Mouse (Mus musculus): ENCODE results near the gene 9130023H24Rik.
A peak's percentile ranks its signal among the peaks of the same experiment; 100 is the strongest.

9130023H24Rik gene

DNA sequence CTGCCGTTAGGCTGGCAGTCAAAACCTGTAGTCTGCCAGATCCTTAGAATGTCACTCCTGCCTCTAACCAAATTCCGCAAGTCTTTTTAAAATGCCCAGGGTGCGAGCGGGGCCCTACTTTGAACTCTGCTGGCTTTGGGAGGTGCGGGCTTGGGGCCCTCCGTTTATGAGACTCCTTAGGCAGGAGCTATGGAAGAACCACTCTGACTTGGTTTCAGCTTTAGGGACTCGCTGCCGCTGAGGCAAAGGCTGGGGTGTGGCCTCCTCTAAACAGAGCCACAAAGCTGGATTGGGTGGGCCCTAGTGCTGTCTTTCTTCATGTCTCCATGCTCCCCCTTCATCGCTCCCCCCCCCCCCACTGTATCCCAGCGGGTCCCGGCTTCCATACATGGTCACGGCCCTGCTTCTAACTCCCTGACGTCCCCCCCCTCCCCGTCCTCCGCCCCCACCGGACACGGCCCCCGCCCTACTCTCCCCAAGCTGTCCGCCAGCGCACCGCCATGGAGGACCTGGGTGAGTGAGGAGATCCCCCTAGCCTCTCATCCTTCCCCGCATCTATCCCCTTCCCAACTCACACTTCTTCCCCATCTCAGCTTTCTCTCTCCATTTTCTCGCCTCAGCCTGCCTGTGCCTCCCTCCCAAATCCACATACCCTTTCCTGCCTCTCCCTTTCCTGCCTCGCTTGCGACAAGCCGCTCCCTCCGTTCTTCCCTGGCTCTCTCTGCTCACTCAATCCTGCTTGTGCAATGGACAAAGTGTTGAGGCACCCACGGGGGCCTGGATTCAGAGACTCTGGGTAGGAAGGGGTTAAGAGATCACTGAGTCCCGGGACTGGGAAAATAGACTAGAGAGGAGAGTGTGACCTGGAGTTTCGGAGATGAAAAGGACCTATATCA is 8.9 kb upstream of the 9130023H24Rik start, which contains the start of gene Tgfb1i1:
Tgfb1i1 (plus strand) TSS at position 317 of the 896 bp plus-strand sequence.
- DNase-seq (ENCODE audit: low spot score in 2 of 2): peak; percentile 24 to 35

DNA sequence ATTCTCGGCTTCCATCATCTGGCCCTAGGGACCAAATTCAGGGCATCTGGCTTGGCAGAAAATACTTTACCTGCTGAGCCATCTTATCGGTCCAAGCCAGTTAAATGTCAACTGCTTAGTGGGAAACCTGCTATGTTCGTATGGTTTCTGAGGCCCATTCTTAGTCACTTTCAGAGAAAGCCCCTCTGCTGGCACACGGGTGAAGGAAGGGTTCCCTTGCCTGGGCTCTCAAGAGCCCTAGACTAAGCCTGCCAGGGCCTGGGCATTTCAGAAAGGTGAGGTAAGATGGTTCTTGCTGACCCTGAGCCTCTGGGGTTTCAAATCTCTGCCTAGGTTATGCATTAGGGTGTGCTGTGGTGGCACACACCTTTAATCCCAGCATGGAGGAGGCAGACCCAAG is 7.7 kb upstream of the 9130023H24Rik start:
- no peak for DNase-seq (ENCODE audit: low spot score in 2 of 2)

DNA sequence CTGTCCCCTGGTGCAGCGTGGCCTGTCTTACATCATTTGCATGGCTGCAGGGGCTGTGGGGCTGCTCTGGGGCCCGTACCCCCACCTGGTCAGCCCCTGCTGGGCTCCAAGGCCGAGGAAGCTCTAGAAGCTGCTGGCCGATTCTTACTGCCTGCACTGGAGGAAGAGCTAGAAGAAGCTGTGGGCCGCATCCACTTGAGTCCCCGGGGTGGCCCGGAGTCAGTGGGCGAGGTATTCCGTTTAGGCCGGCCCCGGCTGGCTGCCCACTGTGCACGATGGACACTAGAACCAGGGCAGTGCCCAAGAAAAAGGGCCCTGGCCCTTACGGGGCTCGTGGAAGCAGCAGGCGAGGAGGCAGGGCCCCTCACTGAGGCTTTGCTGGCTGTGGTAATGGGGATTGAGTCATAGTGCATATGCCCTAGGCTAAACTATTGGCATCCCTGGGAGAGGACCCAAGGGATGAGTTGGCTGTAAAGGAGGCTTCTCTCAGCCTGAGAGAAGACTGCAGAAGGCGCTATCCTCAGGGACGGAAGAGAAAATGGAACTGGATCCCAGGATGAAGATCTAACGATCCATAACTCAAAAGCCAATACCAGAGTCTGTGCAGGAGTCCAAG is 6.7 kb upstream of the 9130023H24Rik start:
- no peak for DNase-seq (ENCODE audit: low spot score in 2 of 2)

DNA sequence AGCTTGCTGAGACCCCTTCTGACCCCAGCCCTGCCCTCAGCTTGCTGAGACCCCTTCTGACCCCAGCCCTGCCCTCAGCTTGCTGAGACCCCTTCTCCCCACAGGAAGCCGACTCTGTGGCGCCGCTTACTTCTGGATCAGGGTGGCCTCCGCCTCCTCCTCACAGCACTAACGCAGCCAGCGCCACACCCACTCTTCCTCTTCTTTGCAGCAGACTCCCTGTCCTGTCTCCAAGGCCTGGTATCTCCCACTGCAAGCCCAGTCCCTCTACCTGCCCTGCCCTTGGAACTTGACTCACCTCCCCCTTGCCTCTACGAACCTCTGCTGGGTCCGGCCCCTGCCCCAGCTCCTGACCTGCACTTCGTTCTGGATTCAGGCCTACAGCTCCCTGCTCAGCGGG is 6.1 kb upstream of the 9130023H24Rik start:
- no peak for DNase-seq (ENCODE audit: low spot score in 2 of 2)

DNA sequence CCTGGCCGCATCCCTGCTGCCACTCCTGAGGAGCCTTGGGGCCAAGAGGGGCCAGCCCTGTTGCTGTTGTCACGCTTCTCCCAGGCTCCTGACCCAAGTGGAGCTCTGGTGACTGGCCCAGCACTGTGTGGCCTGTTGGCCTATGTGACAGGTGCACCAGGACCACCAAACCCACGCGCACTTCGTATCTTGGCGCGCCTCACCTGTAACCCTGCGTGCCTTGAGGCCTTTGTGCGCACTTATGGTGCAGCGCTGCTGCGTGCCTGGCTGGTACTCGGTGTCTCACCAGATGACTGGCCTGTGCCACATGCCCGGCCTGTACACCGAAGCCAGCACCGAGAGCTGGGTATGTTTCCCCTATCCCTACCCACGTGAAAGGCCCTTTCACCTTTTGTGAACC is 4.5 kb upstream of the 9130023H24Rik start:
- DNase-seq (ENCODE audit: low spot score in 2 of 2): no peak

DNA sequence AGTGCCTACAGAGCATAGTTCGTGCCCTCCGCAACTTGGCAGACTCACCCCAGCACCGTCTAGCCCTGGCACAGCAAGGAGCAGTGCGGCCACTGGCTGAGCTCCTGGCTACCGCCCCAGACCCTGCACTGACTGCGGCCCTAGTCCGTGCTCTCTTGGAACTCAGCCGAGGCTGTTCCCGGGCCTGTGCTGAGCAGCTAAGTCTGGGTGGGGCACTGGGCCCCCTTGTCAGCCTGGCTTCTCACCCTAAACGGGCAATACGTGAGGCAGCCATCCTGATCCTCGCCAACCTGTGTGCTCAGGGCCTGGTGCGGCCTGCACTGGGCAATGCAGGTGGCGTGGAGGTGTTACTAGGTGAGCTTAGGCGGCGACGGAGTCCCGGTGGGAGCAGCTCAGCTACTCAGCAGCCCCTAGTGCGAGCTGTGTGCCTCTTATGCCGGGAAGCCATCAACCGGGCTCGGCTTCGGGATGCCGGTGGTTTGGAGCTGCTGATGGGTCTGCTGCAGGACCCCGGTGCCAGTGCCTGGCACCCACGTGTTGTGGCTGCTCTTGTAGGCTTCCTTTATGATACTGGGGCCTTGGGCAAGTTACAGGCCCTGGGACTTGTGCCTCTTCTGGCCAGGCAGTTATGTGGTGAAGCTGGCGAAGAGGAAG is 2.4 kb upstream of the 9130023H24Rik start:
- no peak for DNase-seq (ENCODE audit: low spot score in 2 of 2)

DNA sequence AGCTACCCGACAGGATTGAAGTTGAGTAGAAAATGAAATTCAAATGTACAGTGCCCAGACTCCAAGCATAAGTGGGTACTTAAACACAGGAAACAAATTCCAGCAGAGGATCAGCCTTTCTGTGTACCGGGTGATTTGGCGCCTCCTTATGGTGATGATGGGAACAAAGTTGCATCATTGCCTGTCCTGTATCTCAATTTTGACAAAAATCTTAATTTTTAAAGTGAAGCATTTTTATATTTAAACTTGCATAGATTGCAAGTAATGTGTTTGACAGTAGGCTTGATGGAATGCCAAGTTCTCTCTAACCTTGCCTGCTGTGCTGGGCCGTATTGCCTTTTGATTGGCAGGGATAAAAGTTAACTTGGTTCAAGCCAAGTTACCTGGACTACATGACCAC is 1.2 kb upstream of the 9130023H24Rik start:
- DNase-seq (ENCODE audit: low spot score in 2 of 2): no peak

DNA sequence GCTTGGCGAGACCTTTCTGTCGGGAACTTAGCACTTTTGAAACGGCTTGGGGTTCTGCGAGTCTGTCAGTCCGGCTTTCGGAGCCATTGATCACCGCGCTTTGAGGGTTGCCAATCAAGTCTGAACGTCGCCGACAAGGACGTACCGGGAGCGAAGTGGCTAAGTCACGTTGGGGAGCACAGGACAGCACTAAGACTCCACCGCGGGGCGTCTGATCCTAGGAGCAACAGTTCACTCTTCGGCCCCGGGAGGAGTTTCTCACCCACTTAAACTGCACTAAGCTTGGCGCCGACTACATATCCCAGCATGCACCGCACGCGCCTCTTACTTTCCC is 271 bp downstream of the 9130023H24Rik start:
- DNase-seq (ENCODE audit: low spot score in 2 of 2): no peak

DNA sequence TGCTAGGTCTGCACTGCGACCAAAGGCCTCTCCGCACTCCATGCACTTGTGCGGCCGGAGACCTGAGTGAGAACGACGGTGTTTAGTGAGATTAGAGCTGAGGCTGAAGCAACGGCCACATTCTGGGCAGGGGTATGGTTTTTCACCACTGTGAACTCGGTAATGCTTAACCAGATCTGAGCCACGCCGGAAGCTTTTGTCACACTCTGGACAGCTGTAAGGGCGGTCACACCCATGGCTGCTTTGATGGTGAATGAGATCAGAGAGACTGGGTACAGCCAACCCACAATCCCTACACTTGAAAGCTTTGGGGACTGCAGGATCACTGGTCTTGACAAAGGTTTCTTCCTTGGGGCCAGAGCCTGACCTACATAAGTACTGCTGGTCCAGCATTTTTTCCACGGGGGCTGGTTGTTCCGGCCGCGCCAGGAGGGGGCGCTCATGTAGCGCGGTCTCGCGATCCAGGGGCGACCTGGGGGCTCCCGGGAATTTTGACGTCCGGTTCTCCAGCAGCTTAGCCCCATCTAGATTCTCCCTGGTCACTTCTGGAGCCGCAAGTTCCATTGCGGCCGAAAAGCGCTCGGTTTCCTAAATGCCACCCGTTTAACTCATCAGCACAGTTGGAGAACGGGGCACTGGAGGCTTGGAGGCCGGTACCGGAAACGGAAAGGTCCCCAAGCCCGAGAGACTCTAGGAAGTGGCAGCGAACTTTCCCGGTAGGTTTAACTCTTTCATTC is 807 bp downstream of the 9130023H24Rik start, which contains the start of gene Armc5:
Armc5 (plus strand) TSS at position 487 of the 737 bp plus-strand sequence.
- DNase-seq (ENCODE audit: low spot score in 2 of 2): peak; percentile 77 to 78

DNA sequence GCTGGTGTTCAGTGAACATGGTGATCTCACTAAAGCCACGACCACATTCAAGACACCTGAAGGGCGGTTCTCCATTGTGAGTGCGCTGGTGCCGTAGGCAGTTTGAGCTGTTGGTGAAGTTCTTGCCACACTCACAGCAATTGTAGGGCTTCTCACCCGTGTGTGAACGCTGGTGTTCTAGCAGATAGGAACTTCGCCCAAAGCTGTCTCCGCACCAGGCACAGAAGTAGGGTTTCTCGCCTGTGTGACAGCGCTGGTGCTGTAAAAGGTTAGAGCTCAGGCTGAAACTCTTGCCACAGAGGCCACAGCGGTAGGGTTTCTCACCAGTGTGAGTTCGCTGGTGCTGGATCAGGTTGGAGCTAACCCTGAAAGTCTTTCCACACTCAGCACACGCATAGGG is 1.4 kb downstream of the 9130023H24Rik start:
- DNase-seq (ENCODE audit: low spot score in 2 of 2): no peak

DNA sequence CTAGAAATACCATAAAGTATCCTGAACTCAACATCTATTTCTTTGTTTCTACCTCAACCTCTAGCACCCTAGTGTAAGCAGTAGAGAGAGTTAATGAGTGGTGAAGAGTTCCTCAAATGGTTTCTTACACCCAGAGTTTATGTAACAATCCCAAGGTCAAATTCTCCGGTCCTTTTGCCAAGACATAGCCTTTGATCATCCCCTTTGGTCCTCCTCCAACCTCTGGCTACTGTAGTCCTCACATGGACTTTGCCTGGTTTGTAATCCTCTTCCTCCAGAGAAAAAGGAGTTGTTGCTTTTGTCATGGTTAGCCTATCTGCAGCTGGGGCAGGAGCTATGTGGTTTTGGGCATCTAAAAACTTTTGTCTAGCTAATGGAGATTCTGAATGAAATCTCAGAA is 2.4 kb downstream of the 9130023H24Rik start:
- DNase-seq (ENCODE audit: low spot score in 2 of 2): no peak

DNA sequence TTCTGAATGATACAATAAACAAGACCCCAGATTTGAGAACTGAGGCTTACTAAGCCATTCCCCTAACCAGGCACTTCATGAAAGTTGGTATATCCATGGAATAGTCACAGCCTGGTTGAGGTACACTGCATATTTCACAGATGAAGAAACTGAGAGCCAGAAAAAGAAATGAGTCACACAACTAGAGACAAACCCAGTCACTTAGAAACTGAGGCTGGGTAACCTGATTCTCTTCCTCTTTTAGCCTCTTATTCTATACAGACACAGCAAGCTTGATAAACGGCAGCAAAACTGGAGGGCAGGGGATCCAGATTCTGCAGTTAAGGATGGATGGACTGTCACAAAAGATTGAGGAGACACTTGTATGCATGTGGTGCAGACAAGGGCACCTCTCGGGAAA is 3.0 kb downstream of the 9130023H24Rik start:
- no peak for DNase-seq (ENCODE audit: low spot score in 2 of 2)

DNA sequence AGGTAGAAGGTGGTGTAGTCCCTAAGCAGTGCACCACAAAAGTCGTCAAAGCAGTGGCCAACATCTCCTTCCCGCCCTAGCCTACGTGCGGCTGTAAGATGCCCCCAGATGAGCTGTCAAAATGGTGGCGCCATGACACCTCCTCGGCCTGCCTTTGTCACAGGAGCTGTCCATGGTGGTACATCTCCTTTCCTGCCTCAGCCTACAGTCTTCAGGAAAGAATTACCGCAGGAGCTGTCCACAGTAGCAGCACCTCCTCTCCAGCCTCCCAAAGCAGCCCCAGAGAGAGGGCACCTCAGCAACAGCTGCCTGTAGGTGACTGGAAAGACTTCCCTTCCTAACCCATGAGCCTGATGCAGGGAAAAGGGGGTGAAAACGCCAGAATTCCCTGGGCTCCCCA is 6.1 kb downstream of the 9130023H24Rik start:
- DNase-seq (ENCODE audit: low spot score in 2 of 2): no peak

DNA sequence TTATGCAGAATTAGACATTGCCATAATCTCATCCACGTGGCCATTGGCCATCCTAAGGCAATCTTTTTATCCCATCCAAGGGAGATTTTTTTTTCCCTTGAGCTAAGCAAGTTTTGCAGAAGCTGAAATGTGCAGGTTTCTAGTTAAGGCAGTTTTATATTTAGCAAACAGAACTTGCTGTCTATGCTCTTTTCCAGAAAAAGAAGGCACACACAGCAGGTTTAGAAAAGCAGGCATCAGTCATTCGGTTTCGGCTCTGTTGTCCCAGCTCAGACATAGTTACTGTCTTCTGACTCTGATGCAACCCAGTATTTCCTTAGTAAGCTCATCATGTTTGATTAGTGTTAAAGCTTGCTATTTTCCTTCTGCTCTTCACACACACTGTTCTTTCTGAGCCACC is 16.9 kb downstream of the 9130023H24Rik start:
- DNase-seq (ENCODE audit: low spot score in 2 of 2): no peak

DNA sequence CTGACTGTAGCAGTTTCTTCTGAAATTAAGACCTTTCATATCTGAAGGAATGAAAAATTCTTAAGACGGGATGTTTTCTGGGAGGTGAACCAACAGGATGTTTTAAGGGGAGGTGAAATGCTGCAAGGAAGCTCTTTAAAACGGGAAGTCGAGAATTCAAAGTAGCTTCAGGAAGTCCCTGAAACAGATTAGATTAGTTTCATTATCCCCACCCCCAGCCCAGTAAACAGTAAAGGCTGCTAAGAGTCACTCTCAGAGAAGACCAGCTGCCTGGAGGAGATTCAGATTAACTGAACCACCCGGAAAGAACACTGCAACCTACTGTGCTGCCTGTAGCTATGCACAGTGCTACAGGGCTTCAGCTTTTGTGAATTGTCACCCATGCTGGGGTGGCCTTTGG is 17.9 kb downstream of the 9130023H24Rik start:
- DNase-seq (ENCODE audit: low spot score in 2 of 2): no peak

DNA sequence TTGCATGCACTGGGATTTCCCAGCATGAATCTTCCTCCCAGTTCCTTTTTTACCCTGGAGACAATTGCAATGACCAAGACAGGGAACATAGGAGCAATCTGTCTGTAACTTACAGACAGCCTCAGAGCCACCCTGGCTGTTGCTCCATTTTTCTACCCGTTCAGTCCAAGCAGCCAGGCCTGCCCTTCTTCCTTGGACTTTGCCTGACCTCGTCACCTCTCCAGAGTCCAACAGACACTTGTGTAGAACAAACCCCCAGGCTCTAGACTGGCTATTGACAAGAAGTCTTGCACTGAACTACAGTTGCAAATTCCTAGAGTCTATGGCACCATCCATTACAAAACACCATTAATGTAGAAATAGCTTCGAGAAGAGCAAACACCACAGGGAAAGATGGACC is 28.0 kb downstream of the 9130023H24Rik start:
- DNase-seq (ENCODE audit: low spot score in 2 of 2): no peak

DNA sequence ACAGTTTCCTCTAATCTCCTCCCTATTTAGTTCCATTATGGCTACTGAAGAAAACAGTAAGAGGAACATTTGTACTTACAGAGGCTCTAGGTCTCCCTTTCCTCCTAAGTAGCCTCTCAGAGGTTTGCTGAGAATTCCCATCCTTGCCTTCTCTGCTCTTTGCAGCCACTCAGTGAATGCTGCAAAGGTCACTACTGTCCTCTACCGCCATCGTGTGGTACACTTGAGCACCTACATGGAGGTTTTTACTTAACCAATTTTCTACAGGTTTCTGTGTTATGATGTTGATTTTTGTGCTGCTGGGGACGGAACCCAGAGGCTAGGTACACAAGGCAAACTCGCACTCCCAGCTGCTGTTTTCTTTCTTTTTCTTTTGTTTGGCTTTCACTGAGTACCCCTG is 29.6 kb downstream of the 9130023H24Rik start:
- peak; percentile 23 to 29 for DNase-seq (ENCODE audit: low spot score in 2 of 2)

DNA sequence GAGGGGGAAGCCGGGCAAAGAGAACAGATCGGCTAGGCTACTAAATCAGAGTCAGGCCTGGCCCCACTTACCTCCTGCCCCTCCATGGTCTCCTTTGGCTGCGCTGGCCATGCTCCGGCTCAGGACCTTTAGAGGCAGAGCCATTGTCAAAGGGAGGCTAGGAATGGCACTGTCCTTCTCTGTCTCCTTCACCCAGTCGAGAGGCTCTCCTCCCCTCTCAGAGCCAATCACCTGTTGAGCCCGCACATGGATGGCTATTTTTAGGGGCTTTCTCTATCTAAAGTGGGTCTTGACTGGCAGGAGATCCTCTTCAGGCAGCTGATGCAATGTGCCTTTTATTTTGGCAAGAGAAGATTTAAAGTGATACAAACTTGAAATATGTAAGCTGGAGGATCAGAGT is 31.7 kb downstream of the 9130023H24Rik start, which contains the start of gene Cox6a2:
Cox6a2 (minus strand) TSS at position 236 of the 400 bp plus-strand sequence.
- no peak for DNase-seq (ENCODE audit: low spot score in 2 of 2)

DNA sequence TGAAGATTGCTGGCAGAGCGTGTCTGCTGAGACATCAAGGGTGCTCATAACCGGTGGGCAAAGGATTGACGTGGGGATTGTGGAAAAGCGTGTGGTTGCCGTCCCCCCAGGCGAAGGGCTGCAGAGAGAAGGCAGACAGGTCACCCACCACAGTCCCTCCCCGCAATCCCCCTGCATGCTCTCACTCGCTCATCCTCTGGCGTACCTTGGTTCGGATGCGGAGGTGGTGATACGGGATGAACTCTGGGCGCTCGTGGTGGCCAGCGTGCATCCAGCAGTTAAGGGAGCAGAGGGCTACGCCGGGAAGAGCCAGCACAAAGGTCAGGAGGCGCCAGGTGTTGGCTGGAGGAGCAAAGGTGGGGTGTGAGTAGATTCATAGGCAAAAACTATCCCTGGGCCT is 32.1 kb downstream of the 9130023H24Rik start:
- no peak for DNase-seq (ENCODE audit: low spot score in 2 of 2)

DNA sequence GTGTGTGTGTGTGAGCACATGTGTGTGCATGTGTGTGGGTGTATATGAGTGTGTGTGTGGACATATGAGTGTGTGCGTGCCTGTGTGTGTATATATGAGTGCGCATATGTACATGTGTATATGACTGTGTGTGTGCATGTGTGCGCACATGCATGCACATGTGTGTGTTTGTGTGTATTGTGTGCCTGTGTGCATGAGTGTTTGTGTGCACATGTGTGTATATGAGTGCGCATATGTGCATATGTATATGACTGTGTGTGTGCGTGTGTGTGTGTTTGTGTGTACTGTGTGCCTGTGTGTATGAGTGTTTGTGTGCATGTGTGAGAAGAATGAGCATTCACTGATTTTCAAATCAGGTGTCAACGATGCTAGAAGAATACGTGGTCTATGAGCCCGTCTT is 33.7 kb downstream of the 9130023H24Rik start:
- no peak for DNase-seq (ENCODE audit: low spot score in 2 of 2)

DNA sequence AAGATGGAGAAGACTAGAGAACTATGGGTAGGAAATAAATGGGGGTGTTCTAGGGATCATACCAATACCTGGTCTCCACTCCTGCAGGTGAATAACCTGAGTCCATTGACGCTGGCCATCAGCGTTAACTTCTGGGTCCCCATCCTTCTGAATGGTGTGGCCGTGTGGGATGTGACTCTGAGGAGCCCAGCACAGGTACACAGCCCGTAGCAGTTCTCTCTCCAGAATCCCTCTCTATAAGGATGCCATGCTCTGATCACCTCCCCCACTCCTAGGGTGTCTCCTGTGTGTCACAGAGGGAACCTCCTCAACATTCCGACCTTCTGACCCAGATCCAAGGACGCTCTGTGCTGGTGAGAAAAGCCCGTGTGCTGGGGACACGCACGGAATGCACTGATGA is 34.8 kb downstream of the 9130023H24Rik start:
- no peak for DNase-seq (ENCODE audit: low spot score in 2 of 2)

DNA sequence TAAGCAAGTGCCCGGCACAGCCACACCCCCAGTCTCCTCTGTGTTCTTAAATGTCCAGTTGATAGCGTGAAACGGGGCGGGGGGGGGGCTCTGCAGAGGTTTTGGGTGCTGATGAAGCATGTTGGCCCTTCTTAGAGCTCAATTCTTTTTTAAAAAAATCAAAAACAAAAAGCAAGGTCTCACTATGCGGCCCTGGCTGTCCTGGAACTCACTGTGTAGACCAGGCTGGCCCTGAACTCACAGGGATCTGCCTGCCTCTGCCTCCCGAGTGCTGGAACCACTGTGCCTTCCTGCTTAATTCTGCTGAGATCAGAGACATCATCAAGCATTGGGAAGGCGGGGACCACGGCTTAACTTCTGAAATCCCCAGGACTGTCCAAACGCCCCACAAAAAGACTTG is 36.2 kb downstream of the 9130023H24Rik start:
- no peak for DNase-seq (ENCODE audit: low spot score in 2 of 2)
